Mouse (Mus musculus) ES-E14 (cell line): ENCODE results near the gene Tgfbr3.

Experiments used
- CHD2 ChIP-seq: IDR thresholded peaks from 2 replicates; pipeline ENCODE4 v1.6.1; 2014; ENCODE audit warnings: mild to moderate bottlenecking, low read depth, low read length, inconsistent platforms
- HCFC1 ChIP-seq: IDR thresholded peaks from 2 replicates; pipeline ENCODE4 v1.6.1; 2012; ENCODE audit warnings: low read length, inconsistent platforms, borderline replicate concordance; ENCODE audit not compliant: insufficient read depth
- MAFK ChIP-seq: IDR thresholded peaks from 2 replicates; pipeline ENCODE4 v1.6.1; 2014; ENCODE audit warnings: mild to moderate bottlenecking, low read depth, low read length, inconsistent platforms; ENCODE audit not compliant: insufficient read depth
- ZNF384 ChIP-seq: IDR thresholded peaks from 2 replicates; pipeline ENCODE4 v1.6.1; 2012; ENCODE audit warnings: low read depth, low read length, inconsistent platforms

DNA sequence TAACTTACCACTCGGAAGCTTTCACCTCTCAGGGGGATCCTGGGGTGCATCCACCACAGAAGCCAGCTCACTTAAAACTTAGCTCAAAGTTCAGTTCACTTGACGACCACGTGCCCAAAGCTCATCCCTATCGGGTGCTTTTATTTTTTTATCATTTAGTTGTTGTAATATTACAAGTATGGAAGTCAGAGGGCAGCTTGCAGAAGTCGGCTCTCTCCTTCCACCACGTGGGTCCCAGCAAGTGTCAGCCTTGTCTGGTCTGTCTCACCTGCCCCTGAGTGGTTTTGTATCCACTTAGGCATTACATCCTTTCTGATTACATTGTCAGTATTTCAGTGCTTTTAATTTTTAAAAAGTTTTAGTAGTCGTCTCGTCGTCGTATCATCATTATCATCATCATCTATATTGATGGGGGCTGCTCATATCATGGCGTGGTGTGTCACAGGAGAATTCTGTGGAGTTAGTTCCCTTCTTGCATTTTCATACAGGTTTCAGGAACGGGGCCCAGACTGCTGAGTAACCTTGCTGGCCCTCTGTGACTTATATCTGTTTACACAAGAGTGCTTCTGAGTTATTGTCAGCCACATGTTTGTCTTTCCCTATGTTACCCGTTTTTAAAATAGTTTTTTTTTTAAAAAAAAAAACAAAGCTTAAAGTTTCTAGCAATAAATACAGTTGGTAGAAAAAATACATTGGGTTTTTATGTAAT is 14.8 kb upstream of the Tgfbr3 start:
- TF ChIP-seq ZNF384: no peak
- no peak for TF ChIP-seq CHD2
- TF ChIP-seq HCFC1: no peak
- TF ChIP-seq MAFK: no peak
